Mouse (Mus musculus): ENCODE results near the gene Olfr342. TPM values are rescaled to one million over a fixed set of nuclear protein-coding genes. Genes with fewer than 3 reads are reported as not detected.

The Olfr342 gene
- not detected for total RNA-seq (2021)

- no peak for DNase-seq
- intact Hi-C loops (cut with DNase I): no loop called here
Observed at GRCm38 (mm10) chr2:36524698-36525097, at the start of gene Olfr342. Olfr342 (plus strand) TSS chr2:36524998.

GRCm38 (mm10) chr2:36482368-36482767 lies 42.4 kb upstream of the Olfr342 start, which contains the start of gene Olfr341:
Olfr341 (minus strand) TSS chr2:36482468.
- no peak for DNase-seq
- intact Hi-C loops (cut with DNase I): no loop called here

- intact Hi-C loops (cut with DNase I): no loop called here
- no peak for DNase-seq
Observed at GRCm38 (mm10) chr2:36565156-36565555, 40.4 kb downstream of the Olfr342 start.

GRCm38 (mm10) chr2:36566362-36566761 lies 41.6 kb downstream of the Olfr342 start, which contains the start of gene Olfr344:
Olfr344 (plus strand) TSS chr2:36566662.
- no peak for DNase-seq
- intact Hi-C loops (cut with DNase I): no loop called here

GRCm38 (mm10) chr2:36567022-36567421 lies 42.2 kb downstream of the Olfr342 start:
- intact Hi-C loops (cut with DNase I): no loop called here
- no peak for DNase-seq

- no peak for DNase-seq
- intact Hi-C loops (cut with DNase I): no loop called here
Observed at GRCm38 (mm10) chr2:36567845-36568244, 43.0 kb downstream of the Olfr342 start.

Other genes starting within 250 kb of the Olfr342 start
- gene Olfr338, start 151.5 kb upstream of the Olfr342 start, total RNA-seq (2021): not detected
- not detected for gene Olfr339, start 106.1 kb upstream of the Olfr342 start, total RNA-seq (2021)
- not detected for gene Olfr340, start 72.4 kb upstream of the Olfr342 start, total RNA-seq (2021)
- not detected for gene Olfr341, start 42.5 kb upstream of the Olfr342 start, total RNA-seq (2021)
- gene Olfr344, start 41.7 kb downstream of the Olfr342 start, total RNA-seq (2021): not detected
- gene Olfr345, start 115.0 kb downstream of the Olfr342 start, total RNA-seq (2021): not detected
- gene Olfr346, start 160.8 kb downstream of the Olfr342 start, total RNA-seq (2021): not detected
- not detected for gene Olfr347, start 206.9 kb downstream of the Olfr342 start, total RNA-seq (2021)